Mouse (Mus musculus) liver, embryonic 14 days (tissue): ENCODE results near the gene Gm28035. TPM values are rescaled to one million over a fixed set of nuclear protein-coding genes. Genes with fewer than 3 reads are reported as not detected.

Source experiments
- polyA plus RNA-seq: library from polyadenylated mRNA; depleted of rRNA; stranded (reverse); fragments of >200 nt; gene quantifications from 2 replicates; pipeline ENCODE4 v1.2.3, GENCODE M21; 2012; rRNA removed

The Gm28035 gene
- 0.84 and 0.92 TPM in 2 replicates for polyA plus RNA-seq

GRCm38 (mm10) chr2:30240267-30240666, at the start of gene Gm28035:
TSS of gene Gm28035 (plus strand) at chr2:30240567.

GRCm38 (mm10) chr2:30205629-30206357, 34.6 kb upstream of the Gm28035 start, which contains the start of gene Kyat1:
TSS of gene Kyat1 (minus strand) at chr2:30205847.

GRCm38 (mm10) chr2:30237199-30237880, 3.0 kb upstream of the Gm28035 start, which contains the start of gene Lrrc8a:
TSS of gene Lrrc8a (plus strand) at chr2:30237715.

GRCm38 (mm10) chr2:30265767-30266253, 25.4 kb downstream of the Gm28035 start, which contains the start of gene Phyhd1:
TSS of gene Phyhd1 (plus strand) at chr2:30266203.

GRCm38 (mm10) chr2:30280743-30281142, 40.4 kb downstream of the Gm28035 start, which contains the start of gene Gm28038:
TSS of gene Gm28038 (plus strand) at chr2:30281043.

GRCm38 (mm10) chr2:30286192-30287026, 46.0 kb downstream of the Gm28035 start, which contains the start of the genes Dolk and Nup188:
TSS of gene Dolk (minus strand) at chr2:30286334.
TSS of gene Nup188 (plus strand) at chr2:30286397.

Other genes starting within 250 kb of the Gm28035 start
- gene Wdr34, start 191.7 kb upstream of the Gm28035 start, polyA plus RNA-seq = 5.2 and 5.7 TPM in 2 replicates
- gene Set, start 183.2 kb upstream of the Gm28035 start, polyA plus RNA-seq = 185 and 242 TPM in 2 replicates
- gene Pkn3, start 162.9 kb upstream of the Gm28035 start, polyA plus RNA-seq = 3.1 and 3.2 TPM in 2 replicates
- 21.0 and 25.7 TPM in 2 replicates for gene Zdhhc12, start 146.9 kb upstream of the Gm28035 start, polyA plus RNA-seq
- 6.6 and 7.7 TPM in 2 replicates for gene Zer1, start 116.0 kb upstream of the Gm28035 start, polyA plus RNA-seq
- gene Tbc1d13, start 106.8 kb upstream of the Gm28035 start, polyA plus RNA-seq = 9.1 and 11.7 TPM in 2 replicates
- gene Endog, start 69.1 kb upstream of the Gm28035 start, polyA plus RNA-seq = 10.4 and 12.0 TPM in 2 replicates
- gene Spout1, start 62.1 kb upstream of the Gm28035 start, polyA plus RNA-seq = 21.1 and 21.7 TPM in 2 replicates
- gene Kyat1, start 34.7 kb upstream of the Gm28035 start, polyA plus RNA-seq = 13.0 and 14.4 TPM in 2 replicates
- 3.1 and 3.7 TPM in 2 replicates for gene Lrrc8a, start 2.9 kb upstream of the Gm28035 start, polyA plus RNA-seq
- 15.2 and 18.6 TPM in 2 replicates for gene Phyhd1, start 25.6 kb downstream of the Gm28035 start, polyA plus RNA-seq
- gene Gm28038, start 40.5 kb downstream of the Gm28035 start, polyA plus RNA-seq = not detected in 2 replicates
- 4.3 and 5.0 TPM in 2 replicates for gene Dolk, start 45.8 kb downstream of the Gm28035 start, polyA plus RNA-seq
- gene Nup188, start 45.8 kb downstream of the Gm28035 start, polyA plus RNA-seq = 12.8 and 17.0 TPM in 2 replicates
- gene Sh3glb2, start 118.8 kb downstream of the Gm28035 start, polyA plus RNA-seq = 19.1 and 20.9 TPM in 2 replicates
- 5.6 and 6.8 TPM in 2 replicates for gene Miga2, start 123.7 kb downstream of the Gm28035 start, polyA plus RNA-seq
- 13.3 and 17.3 TPM in 2 replicates for gene Dolpp1, start 151.7 kb downstream of the Gm28035 start, polyA plus RNA-seq
- gene Crat, start 175.2 kb downstream of the Gm28035 start, polyA plus RNA-seq = 12.5 and 14.2 TPM in 2 replicates
- gene Ptpa, start 175.5 kb downstream of the Gm28035 start, polyA plus RNA-seq = 61.7 and 77.5 TPM in 2 replicates
- gene Ier5l, start 233.7 kb downstream of the Gm28035 start, polyA plus RNA-seq = 0.72 and 0.74 TPM in 2 replicates